Comparison of ENCODE assay signal across 12 mouse cellular contexts in genomic region chr4:138312105-138312504, GRCm38 (mm10). TPM values are rescaled to one million over a fixed set of nuclear protein-coding genes. Genes with fewer than 3 reads are reported as not detected.
DNase-seq lines count a peak whose midpoint lies in the region.
"Had no signal": no experiment of that assay in that cellular context is flagged by ENCODE, and none has a peak within 500 bp of the region (broad histone marks: within the 10 kb centered on the region; RNA-seq: fewer than 3 reads in every experiment).

No protein-coding gene starts in this region.

- peak; percentile 24 for DNase-seq in cerebellum, adult 11-12 months
- no peak for DNase-seq in cerebellum, adult 11 months
- peak; percentile 87 for DNase-seq in heart, adult 11 months
- DNase-seq in heart, adult 8-10 months (ENCODE audit: low spot score), result no peak
- DNase-seq in heart, embryonic 10.5 days (ENCODE audit: low spot score), result peak; percentile 63
- no peak for DNase-seq in heart, adult 9 months (ENCODE audit: low spot score in 2 of 2)
- DNase-seq: adrenal gland, adult 8-10 months had no signal

- no peaks in the 10 kb centered on the region for H3K9me3 ChIP-seq in heart, embryonic 10.5 days
- H3K9me3 ChIP-seq: G1E had no signal

- H3K27me3 ChIP-seq in heart, embryonic 10.5 days (ENCODE audit: insufficient read depth, poor library complexity, severe bottlenecking), result no peaks in the 10 kb centered on the region
- H3K27me3 ChIP-seq: CH12.LX, Patski had no signal

- WGBS in heart, embryonic 10.5 days, result 97% methylated on average over 3 of the region's 3 CpGs

- H3K36me3 ChIP-seq in heart, embryonic 10.5 days, result peaks cover 96% of the 10 kb centered on the region

- H3K4me1 ChIP-seq in heart, embryonic 10.5 days, result no peaks in the 10 kb centered on the region

- H3K4me3 ChIP-seq in heart, embryonic 10.5 days, result no peak overlapping the region

- H3K27ac ChIP-seq in heart, embryonic 10.5 days, result no peak overlapping the region

RNA-seq across cellular contexts. Expression of gene Ddost, which starts 7.6 kb away (rescaled TPM):
- total RNA-seq in heart, adult 8-10 months (2022), result 10 to 100 TPM; 63.3 to 65.5 (median 64.3) TPM
- 340 and 349 TPM in 2 replicates for polyA plus RNA-seq in heart, embryonic 10.5 days (2016; fragmentation: Nextera tagmentation; extraction: Ambion mirVana)

RNA-seq across cellular contexts. Expression of gene Pink1, which starts 14.0 kb away (rescaled TPM):
- total RNA-seq in heart, adult 8-10 months (2022), result 100 to 1,000 TPM; 791 to 970 (median 864) TPM
- 27.8 and 42.2 TPM in 2 replicates for polyA plus RNA-seq in heart, embryonic 10.5 days (2016; fragmentation: Nextera tagmentation; extraction: Ambion mirVana)

RNA-seq across cellular contexts. Expression of gene Cda, which starts 55.7 kb away (rescaled TPM):
- 1 to 10 TPM; 2.1 to 3.2 (median 2.8) TPM for total RNA-seq in heart, adult 8-10 months (2022)
- polyA plus RNA-seq in heart, embryonic 10.5 days (2016; fragmentation: Nextera tagmentation; extraction: Ambion mirVana), result 4.5 and 5.2 TPM in 2 replicates
- total RNA-seq: CH12.LX, G1E had no signal
- polyA plus RNA-seq: activated CD4-positive, CD25-positive, alpha-beta regulatory T cell, adult 4 months; CD4-positive, CD25-positive, alpha-beta regulatory T cell, adult 4 months; G1E had no signal

Comparison
In these comparisons a context has a peak if more than half of its experiments do, and no peak if none do; other contexts are left out.
1. DNase-seq: peak in cerebellum, adult 11-12 months (single experiment), heart, adult 11 months (single experiment) and heart, embryonic 10.5 days (single experiment); none in cerebellum, adult 11 months (single experiment), heart, adult 8-10 months (single experiment) and heart, adult 9 months (0 of 2).